Mouse (Mus musculus) small intestine, adult 2 months (tissue): ENCODE results near the gene Pgs1.

ENCODE experiments used
- CTCF ChIP-seq: fragments of 200-500 bp; IDR thresholded peaks from 2 replicates; pipeline ENCODE4 v1.5.1; 2012; ENCODE audit warnings: low read depth, mild to moderate bottlenecking, control low read depth, inconsistent platforms, low read length, moderate library complexity, mixed read lengths; ENCODE audit not compliant: insufficient replicate concordance, insufficient read length; ENCODE audit errors: extremely low read depth
- POLR2A ChIP-seq: fragments of 200-500 bp; IDR thresholded peaks from 2 replicates; pipeline ENCODE4 v1.6.1; 2012; ENCODE audit warnings: low read depth, mild to moderate bottlenecking, control low read depth, inconsistent platforms, low read length, moderate library complexity

GRCm38 (mm10) chr11:117976081-117976582 lies 10.0 kb upstream of the Pgs1 start:
- no peak for TF ChIP-seq CTCF
- TF ChIP-seq POLR2A, result no peak
